Mouse (Mus musculus) activated CD4-positive, CD25-positive, alpha-beta regulatory T cell, adult 4 months (primary cell): ENCODE measurements around the gene Nmd3. TPM values are rescaled to one million over a fixed set of nuclear protein-coding genes. Genes with fewer than 3 reads are reported as not detected.

Experiments used
- ATAC-seq: one replicate; pipeline ENCODE4 v1.8.0; 2017
- polyA plus RNA-seq, 2 experiments: library from polyadenylated mRNA; unstranded; fragments of 100-300 nt; shearing (Covaris generic); gene quantifications; one replicate each; pipeline ENCODE4 v1.2.1; 2017

The Nmd3 gene
- polyA plus RNA-seq = 100 to 1,000 TPM; 126 to 150 TPM

DNA sequence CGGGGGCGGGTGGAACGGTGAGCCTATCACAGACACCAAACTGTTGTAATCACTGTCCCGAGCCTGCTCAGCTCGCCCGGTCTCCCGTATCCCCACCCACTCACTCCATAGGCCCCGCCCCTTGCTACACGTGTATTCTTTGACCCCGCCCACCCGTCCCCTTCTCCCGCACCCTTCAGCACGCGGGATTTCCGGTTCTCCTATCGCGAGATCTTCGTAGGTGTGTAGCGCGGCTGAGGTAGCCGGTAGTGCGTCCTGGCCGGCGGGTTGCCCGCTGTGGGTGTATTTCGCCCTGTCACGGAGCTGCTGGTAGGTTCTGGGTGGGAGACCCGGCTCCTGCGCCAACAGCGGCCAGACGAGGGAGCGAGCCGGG, at the start of gene Nmd3:
TSS of gene Nmd3 (plus strand) at position 172 of the 373 bp plus-strand sequence.
- ATAC-seq = peak; percentile 91

DNA sequence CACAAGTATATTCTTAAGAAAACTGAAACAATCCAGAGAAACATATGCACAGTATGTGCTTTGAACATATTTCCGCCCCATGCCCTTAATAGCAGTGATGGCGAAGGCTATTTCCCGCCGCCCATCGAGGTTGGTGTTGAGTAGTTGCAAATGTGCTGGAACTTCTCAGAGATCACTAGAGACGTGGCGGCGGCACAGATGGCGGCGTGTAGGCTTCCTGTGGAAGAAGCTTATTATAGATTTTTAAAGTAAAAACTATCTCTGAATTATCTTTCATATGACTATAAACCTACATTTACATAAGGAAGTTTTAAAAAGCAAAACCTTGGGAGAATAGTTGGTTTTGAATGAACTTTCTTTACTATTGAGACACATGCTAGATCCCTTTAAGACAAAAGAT, 48.4 kb upstream of the Nmd3 start:
- ATAC-seq = no peak

DNA sequence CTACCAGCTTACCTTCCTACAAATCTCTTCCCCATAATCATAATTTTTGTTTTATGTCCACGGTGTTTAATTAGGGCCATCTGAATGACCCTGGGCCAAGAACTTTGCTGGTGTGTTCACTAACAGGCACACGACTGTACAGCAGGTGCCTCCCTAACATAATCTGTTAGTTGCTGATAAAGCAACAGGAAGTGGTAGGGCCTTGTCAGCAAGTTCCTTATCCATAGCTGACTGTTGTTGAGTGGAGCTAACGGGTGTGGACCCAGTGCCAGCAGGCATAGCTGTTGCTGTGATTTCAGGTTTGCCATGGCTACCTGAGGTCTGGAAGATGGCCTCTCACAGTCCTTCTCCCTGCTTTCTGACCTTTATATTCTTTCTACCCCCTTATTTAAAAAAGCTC, 47.6 kb upstream of the Nmd3 start:
- peak; percentile 97 for ATAC-seq

DNA sequence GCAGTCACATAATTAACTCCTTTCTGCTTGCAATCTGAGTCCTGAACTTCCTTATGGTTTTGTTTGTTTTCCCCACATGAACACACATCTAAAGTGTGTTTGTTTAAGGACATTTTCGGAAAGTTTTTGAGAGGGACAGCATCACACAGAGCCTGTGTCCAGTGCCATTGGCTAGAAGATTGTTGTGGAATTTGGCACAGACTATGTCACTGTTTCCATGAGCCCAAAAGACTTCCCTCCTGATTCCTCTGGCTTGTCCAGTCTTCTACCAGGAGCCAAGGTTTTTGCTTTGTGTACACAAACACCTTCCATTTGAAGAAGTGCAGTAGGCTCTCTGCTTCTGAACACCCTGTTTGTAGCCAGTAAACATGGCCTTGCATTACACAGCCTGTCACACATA, 32.0 kb upstream of the Nmd3 start:
- no peak for ATAC-seq

DNA sequence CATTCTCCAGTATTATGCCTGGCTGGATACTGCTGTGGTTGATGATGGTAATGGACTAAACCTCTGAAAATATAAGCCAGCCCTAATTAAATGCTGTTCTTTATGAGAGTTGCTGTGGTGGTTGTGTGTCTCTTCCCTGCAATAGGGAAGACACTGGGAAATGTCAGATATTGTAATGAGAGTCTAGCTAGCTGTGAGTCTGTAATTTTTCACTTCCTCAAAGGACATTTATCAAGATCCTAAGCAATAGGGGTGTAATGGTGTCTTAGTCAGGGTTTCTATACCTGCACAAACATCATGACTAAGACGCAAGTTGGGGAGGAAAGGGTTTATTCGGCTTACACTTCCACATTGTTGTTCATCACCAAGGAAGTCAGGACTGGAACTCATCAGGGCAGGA, 30.8 kb upstream of the Nmd3 start:
- ATAC-seq = no peak

DNA sequence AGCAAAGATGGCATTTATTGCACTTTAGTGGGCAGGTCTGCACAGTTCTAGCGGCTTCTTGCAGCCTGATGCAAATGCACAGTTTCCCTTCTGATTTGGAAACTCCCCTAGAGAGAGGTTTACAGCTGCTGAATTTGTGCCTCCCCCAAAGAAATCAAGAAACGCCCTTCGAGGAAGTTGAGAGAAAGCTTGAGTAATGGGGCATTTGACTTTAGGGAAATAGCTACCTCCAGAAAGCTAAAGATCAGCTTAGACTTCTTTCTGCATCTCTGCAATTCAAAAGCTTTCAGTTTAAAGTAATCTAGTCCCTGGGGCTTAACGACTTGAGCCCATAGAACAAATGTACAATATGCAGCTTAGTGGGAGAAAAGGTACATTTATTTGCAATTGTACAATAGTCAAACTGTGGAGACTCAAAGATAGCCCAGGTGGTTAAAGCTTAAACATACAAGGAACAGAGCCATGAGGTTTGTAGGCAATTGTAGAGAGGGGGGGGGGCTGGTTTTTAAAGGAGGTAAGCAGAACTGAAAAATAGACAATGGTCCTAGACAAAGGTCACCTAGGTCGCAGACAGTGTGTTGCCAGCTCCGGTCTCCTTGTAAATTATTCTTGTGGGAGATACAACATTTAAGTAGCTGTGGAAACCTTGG, 21.8 kb upstream of the Nmd3 start:
- peak; percentile 82 for ATAC-seq

DNA sequence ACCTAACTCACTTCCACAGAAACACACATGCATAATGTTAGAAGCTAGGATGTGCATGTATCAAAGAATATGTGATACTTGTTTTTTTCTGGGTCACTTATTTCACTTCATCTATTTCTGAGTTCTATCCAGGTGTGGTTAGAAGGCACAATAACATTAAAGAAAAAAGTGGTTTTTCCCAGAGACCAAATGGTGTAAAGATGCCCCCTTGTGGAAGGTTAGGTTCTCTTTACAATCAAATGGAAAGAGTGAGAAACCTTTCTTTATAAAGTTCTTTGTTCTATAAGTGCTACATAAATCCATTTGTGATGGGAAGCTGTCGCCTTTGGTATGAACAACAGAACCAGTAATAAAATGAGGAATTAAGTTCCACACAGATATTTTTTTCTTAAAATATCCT, 19.9 kb upstream of the Nmd3 start:
- ATAC-seq = peak; percentile 37

DNA sequence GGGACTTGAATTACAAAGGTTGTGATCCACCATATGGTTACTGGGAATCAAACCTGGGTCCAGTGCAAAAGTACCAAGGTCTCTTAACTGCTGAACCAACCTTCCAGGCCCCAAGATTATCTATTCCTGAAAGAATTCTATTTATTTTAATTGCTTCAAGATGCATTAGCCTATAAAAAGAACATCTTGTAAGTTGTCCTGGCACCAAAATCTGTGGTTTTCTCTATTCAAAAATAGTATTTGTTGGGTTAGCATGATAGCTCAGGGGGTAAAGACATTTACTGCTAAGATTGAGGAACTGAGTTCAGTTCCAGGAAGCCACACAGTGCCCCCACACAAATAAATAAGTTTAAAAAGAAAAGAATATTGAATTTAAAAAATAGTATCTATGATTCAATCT, 19.4 kb upstream of the Nmd3 start:
- no peak for ATAC-seq

DNA sequence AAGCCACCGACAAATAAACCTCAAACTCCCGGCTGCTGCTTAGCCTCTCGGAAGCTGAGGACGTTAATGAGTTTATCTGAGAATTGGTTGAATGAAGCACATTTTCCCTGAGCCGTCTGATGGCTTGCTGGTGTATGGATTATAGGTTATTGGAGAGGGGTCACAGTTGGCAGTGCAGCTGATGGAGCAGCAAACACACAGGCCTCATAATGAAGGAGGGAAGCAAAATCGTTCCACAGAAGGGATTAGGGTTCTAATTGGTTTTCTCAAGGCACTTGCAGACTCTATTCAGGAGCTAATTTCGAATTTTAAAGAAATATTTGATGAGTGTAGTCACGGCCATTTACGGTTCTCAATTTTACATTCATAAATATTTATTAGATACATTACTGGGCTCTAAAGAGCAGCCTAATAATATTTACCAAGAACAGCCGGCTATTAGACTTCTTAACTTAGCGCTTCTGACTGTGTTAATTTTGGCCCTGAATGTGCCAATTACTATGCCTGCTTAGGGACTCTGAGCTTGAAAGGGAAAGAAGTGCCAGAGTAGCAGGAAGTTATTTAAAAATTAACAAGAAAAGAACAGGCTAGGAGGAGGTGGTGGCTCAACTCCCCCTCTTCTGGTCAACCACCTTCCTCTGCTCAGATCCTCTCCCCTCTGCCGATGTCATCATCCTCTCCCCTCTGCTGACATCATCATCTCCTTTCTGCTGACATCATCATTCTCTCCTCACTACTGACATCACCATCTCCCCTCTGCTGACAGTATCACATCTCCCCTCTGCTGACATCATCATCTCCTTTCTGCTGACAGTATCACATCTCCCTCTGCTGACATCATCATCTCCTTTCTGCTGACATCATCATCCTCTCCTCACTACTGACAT, 12.5 kb upstream of the Nmd3 start:
- no peak for ATAC-seq

DNA sequence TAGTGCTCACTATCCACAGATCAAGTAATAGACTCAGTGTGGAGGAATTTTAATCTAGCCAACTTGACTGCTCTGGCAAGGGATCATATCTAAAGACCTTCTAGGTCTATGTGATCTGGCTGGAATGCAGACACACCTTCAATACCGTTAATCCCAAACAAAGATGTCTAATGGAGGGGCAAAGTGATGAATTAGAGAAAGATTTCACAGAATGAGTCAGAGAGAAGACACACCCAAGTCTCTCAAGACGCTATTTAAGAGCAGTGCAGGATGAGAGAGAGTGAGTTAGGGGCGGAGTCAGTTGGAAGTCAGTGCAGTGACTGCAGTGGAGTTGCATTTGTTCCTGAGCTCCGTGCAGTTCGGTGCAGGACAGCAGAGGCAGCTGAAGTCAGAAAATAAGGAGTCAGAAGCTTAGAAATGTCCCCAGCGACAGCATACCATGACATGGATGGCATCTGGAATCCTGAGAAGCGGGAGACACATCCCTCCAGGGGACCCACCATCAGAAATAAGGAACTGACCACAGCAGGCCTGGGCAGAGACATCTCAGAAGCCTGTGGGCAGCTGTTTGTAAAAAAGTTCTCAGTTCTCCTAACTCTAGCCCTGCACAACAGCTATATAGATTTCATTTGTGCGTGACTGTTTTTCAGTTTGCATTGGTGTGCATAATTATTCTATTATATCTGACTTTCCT, 9.7 kb upstream of the Nmd3 start:
- ATAC-seq = no peak

DNA sequence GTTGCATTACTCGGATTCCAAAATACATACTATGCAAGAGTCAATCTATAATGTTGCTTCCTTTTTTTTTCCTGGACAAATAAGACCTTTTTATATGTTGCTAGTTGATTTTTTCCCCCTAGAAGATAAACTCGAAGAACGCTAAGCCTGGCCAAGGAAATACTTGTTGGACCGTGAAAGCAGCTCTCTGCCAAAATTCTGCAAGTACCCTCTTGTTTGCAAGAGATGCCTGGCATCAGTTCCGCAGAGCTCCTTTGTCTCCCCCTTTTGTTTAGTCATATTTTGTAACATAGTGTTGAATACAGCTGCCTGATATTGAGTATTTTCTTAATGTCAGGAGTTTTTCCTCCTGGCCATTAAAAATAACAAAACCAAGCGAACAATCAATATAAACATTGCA, 4.3 kb upstream of the Nmd3 start:
- ATAC-seq = no peak

DNA sequence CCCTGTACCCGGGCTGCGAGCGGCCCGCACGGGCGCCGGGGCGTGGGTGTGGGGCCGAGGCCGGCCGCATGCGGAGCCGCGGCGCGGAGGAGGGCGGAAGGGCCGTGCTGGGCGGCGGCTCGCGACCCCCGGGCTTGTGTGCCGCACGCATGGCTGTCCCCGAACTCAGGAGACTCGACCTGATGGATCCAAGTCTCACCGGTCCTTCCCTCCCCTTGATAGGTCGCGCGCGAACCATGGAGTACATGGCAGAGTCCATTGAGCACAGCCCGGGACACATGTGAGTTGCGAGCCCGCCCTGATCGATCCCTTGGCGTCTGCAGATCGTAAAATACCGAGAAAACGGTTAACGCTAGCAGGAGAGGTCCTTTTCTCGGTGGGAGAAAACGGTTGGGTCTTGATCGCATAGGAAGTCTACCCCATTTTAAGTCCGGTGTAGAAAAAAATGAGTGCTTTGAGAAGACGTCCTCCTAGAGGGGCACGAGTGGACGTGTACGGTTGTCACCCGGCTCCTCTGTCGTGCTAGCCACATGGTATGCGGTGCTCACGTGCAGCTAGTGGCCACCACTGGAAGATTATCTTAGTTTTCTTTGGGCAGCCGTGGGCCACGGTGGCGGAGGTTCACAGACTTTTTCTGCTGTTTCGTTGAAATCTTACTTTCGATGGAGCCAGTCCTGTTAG, 542 bp downstream of the Nmd3 start:
- peak; percentile 47 for ATAC-seq

DNA sequence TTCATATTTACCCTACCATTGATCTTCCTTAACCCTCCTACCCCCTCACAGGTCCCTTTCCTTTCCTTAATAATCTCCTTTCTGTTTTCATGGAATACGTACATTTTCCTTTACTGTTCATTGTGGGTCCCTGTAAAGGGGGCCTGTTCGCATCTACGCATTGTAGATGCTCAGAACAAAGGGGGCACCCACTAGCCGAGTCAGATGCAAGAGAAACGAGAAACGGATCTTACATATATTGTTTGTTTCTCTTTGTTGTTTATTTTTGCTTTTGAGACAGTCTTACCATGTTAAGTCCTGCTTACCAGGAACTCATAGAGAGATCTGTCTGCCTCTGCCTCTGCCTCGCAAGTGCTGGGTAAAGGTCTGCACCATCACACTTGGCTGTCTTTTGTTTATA, 1.4 kb downstream of the Nmd3 start:
- ATAC-seq = no peak

DNA sequence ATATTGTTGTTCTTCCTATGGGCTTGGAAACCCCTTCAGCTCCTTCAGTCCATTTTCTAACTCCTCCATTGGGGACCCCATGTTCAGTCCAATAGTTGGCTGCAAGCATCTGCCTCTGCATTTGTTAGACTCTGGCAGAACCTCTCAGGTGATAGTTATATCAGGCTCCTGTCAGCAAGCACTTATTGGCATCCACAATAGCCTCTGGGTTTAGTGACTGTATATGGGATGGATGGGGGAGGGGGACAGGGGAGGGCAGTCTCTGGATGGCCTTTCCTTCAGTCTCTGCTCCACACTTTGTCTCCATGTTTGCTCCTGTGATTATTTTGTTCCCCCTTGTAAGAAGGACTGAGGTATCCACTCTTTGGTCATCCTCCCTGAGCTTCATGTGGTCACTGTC, 9.1 kb downstream of the Nmd3 start:
- ATAC-seq = no peak

DNA sequence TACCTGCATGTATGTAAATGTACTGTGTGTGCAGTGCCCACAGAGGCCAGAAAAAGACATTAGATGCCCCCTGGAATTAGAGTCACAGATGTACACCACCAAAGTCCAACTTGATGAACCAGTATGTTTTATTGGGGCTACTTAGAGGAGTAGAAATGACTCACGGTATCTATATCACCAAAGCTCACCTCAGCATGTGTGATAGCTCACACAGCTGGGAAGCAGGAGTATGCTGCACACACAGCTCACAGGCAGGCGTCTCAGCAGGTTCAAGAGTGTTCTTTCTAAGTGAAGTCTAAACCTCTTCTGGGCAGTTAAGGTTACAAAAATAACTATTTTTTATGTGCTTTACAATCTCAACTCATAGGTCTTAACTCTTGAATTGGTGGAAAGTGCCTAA, 12.2 kb downstream of the Nmd3 start:
- ATAC-seq = no peak

DNA sequence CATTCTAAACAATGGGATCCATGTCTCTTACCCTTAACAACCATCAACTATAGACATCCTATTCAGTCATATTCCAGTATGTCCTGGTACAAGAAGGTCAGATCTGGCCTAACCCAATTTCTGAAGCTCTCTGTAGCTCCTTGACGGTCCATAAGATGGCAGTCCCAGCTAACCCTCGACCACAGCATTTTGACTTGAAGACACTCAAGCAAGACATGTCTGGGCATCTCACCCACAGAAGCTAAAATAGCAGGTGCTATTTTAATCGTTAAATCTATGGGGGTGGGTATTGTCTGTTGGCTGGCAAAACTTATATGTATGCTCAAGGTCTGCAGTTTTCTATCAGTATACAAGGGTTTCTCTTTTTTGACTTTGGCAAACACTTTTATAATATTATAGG, 33.4 kb downstream of the Nmd3 start:
- no peak for ATAC-seq

DNA sequence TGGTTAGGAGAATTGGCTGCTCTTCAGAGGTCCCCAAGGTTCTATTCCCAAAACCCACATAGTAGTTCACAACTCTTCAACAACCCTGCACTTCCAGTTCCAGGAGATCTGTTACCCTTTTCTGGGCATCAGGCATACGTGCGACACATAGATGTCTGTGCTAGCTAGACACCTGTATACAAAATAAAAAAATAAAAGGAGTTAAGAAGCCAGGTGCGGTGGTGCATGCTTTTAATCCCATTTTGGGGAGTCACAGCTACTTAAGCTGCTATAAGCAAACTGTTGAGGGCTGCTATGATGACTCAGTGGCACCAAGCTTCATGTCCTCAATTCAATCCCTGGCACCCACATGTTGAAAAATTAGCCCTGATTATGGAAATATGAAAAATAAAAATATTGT, 34.2 kb downstream of the Nmd3 start:
- ATAC-seq = no peak

DNA sequence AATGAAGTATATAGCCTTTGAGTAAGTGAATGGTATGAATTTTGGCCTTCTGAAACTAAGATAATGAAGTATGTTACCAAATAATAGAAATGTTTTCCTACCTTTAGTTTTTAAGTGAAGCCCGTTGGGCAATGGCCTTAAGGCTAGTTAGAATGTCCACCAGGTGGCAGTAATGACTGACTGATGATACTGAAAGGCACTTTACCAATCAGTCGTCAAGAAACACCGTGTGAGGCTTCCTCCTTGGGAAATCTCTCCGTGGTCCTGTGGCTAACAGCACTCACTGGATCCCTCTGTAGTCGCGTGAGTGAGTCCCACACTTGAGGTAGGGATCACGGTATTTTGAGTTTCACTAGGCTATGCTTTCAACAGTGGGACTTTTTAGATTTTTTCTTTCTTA, 34.7 kb downstream of the Nmd3 start:
- ATAC-seq = peak; percentile 63

DNA sequence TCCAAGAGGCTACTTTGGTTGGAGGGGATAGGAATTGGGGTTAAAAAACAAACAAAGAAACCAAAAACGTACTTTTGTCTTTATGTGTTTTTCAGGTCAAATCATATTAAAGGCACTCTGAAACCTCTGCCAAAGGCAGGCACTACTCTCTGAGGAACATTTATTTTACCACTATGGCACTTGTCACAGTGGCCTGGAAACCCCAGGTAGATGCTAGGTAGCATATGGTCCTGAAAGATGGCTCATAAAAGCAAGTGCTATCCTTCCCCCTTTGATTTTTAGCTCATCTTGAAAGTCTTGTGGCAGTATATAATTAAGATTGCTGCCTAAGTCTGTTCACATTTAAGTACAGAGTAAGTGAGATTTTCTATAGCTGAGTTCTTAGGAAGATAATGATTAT, 35.7 kb downstream of the Nmd3 start:
- no peak for ATAC-seq

DNA sequence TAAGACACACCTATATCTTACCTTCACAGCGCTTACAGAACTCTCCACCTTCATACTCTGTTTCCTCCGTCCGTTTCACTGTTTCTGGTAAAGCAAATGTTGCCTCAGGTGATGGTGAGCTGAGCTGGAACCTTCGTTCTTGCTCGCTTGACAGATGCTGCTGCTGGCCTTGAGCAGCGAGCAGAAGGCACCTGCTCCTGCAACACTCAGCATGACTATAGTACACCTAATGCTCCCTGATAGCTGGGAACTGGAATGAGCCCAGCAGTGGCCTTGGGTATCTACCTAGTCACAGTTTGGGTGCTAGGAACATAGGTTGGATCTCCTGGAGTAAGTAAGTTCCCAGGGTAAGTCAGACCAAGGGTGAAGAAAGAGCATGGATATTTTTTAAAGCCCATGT, 38.3 kb downstream of the Nmd3 start:
- no peak for ATAC-seq

DNA sequence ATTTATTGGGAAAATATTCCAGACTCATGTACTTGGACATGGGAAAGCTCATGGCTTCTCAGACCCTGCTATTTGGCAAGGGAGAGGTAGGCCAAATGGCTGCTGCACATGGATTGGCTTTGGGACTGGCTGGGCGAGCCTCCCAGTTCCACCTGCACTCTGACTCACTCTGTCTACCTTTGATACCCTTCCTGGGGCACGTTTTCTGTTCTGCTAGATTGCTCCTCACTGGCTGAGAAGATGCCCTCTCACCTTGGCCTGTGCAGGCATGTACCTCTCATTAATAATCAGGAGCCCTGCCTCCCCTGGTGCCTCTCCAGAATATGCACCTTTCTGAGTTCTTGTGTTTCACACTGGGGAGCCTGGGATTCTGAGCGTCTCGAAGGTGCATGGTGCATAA, 39.4 kb downstream of the Nmd3 start:
- ATAC-seq = no peak

DNA sequence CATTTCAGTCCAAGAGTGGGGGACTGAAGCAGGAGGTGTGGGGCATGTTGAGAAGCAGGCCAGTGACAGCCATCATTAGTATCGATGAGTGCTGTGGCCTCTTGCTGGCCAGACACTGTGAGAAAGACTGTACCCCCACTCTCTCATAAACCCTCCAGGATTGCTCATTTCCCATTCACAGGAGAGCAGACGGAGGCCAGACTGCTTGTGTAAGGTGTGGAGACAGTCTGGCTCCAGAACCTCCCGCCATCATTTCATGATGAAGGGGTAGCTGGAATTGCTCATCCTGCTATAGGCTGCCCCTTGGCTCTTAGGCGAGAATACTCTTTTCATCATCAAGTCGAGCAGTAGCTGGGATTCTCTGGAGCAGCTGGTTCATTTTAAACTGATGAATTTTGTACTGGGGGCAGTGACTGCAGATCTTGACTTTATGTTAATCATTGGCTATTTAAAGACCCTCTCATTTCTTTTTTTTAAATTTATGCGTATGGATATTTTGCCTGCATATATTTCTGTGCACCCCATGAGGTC, 41.1 kb downstream of the Nmd3 start:
- ATAC-seq = no peak
